Mouse (Mus musculus): ENCODE measurements around the gene Hadha. TPM values are rescaled to one million over a fixed set of nuclear protein-coding genes. Genes with fewer than 3 reads are reported as not detected.

Gene Hadha
- polyA plus RNA-seq, 1 experiment, result 64.9 TPM

- Histone ChIP-seq H3K4me3 (ENCODE audit: insufficient read depth, low read length) (no peak overlapping the region), H3K4me1 (ENCODE audit: control insufficient read depth, insufficient read depth, low read length) (no peaks in the 10 kb centered on the region), H3K27ac (ENCODE audit: insufficient read depth, low read length) (no peak overlapping the region)
- TF ChIP-seq CTCF (IDR thresholded peaks at IDR 0.05; ENCODE audit: extremely low read depth, insufficient read depth, low read length), result no peak
- TF ChIP-seq POLR2A (IDR thresholded peaks at IDR 0.05; ENCODE audit: extremely low read depth, insufficient read depth, low read length), result no peak
Observed at GRCm38 (mm10) chr5:30107611-30108041, 47.3 kb downstream of the Hadha start.

GRCm38 (mm10) chr5:30107186-30107585 is 47.8 kb downstream of the Hadha start:
- H3K4me1 ChIP-seq (ENCODE audit: control insufficient read depth, insufficient read depth, low read length), result no peaks in the 10 kb centered on the region
- no peak overlapping the region for H3K27ac ChIP-seq (ENCODE audit: insufficient read depth, low read length)
- H3K4me3 ChIP-seq (ENCODE audit: insufficient read depth, low read length), result no peak overlapping the region
- TF ChIP-seq POLR2A (IDR thresholded peaks at IDR 0.05; ENCODE audit: extremely low read depth, insufficient read depth, low read length), result no peak
- no peak for TF ChIP-seq CTCF (IDR thresholded peaks at IDR 0.05; ENCODE audit: extremely low read depth, insufficient read depth, low read length)

GRCm38 (mm10) chr5:30106756-30107155 is 48.2 kb downstream of the Hadha start:
- no peak overlapping the region for H3K27ac ChIP-seq (ENCODE audit: insufficient read depth, low read length)

GRCm38 (mm10) chr5:30105668-30106300 is 49.2 kb downstream of the Hadha start, which contains the start of gene 3110082J24Rik:
3110082J24Rik (minus strand) TSS chr5:30106086.
- Histone ChIP-seq H3K4me3 (ENCODE audit: insufficient read depth, low read length) (peak within 1 kb of the TSS; percentile 14), H3K27ac (ENCODE audit: insufficient read depth, low read length) (no peak within 1 kb of the TSS), H3K4me1 (ENCODE audit: control insufficient read depth, insufficient read depth, low read length) (no peaks in the 10 kb centered on the region)
- TF ChIP-seq POLR2A (IDR thresholded peaks at IDR 0.05; ENCODE audit: extremely low read depth, insufficient read depth, low read length), result 0 out of 2 replicates have a peak, but pooled peaks have one; percentile 4
- no peak for TF ChIP-seq CTCF (IDR thresholded peaks at IDR 0.05; ENCODE audit: extremely low read depth, insufficient read depth, low read length)

More at GRCm38 (mm10) chr5:30106756-30107155, 48.2 kb downstream of the Hadha start:
- H3K4me3 ChIP-seq (ENCODE audit: insufficient read depth, low read length), result no peak overlapping the region; the same call in 1 of the 2 replicates
- H3K4me1 ChIP-seq (ENCODE audit: control insufficient read depth, insufficient read depth, low read length), result no peaks in the 10 kb centered on the region
- TF ChIP-seq POLR2A (IDR thresholded peaks at IDR 0.05; ENCODE audit: extremely low read depth, insufficient read depth, low read length) (no peak), CTCF (IDR thresholded peaks at IDR 0.05; ENCODE audit: extremely low read depth, insufficient read depth, low read length) (no peak)

- peak within 1 kb of the TSS; percentile 14 for H3K4me3 ChIP-seq (ENCODE audit: insufficient read depth, low read length)
- no peaks in the 10 kb centered on the region for H3K4me1 ChIP-seq (ENCODE audit: control insufficient read depth, insufficient read depth, low read length)
- TF ChIP-seq CTCF (IDR thresholded peaks at IDR 0.05; ENCODE audit: extremely low read depth, insufficient read depth, low read length) (no peak), POLR2A (IDR thresholded peaks at IDR 0.05; ENCODE audit: extremely low read depth, insufficient read depth, low read length) (no peak)
- no peak within 1 kb of the TSS for H3K27ac ChIP-seq (ENCODE audit: insufficient read depth, low read length)
Observed at GRCm38 (mm10) chr5:30104841-30105667, 49.9 kb downstream of the Hadha start, which contains the start of gene Garem2. Garem2 (plus strand) TSS chr5:30105161.

- TF ChIP-seq POLR2A (IDR thresholded peaks at IDR 0.05; ENCODE audit: extremely low read depth, insufficient read depth, low read length), result no peak
- TF ChIP-seq CTCF (IDR thresholded peaks at IDR 0.05; ENCODE audit: extremely low read depth, insufficient read depth, low read length), result peak; percentile 54
- Histone ChIP-seq H3K4me3 (ENCODE audit: insufficient read depth, low read length) (peak overlapping the region; percentile 14; the same call in 1 of the 2 replicates), H3K27ac (ENCODE audit: insufficient read depth, low read length) (no peak overlapping the region), H3K4me1 (ENCODE audit: control insufficient read depth, insufficient read depth, low read length) (no peaks in the 10 kb centered on the region)
Observed at GRCm38 (mm10) chr5:30104339-30104738, 50.6 kb downstream of the Hadha start.

GRCm38 (mm10) chr5:30103340-30103739 is 51.6 kb downstream of the Hadha start:
- TF ChIP-seq POLR2A (IDR thresholded peaks at IDR 0.05; ENCODE audit: extremely low read depth, insufficient read depth, low read length) (no peak), CTCF (IDR thresholded peaks at IDR 0.05; ENCODE audit: extremely low read depth, insufficient read depth, low read length) (no peak)
- H3K4me1 ChIP-seq (ENCODE audit: control insufficient read depth, insufficient read depth, low read length), result no peaks in the 10 kb centered on the region
- H3K4me3 ChIP-seq (ENCODE audit: insufficient read depth, low read length), result no peak overlapping the region
- no peak overlapping the region for H3K27ac ChIP-seq (ENCODE audit: insufficient read depth, low read length)

GRCm38 (mm10) chr5:30098260-30098659 is 56.7 kb downstream of the Hadha start:
- Histone ChIP-seq H3K4me1 (ENCODE audit: control insufficient read depth, insufficient read depth, low read length) (no peaks in the 10 kb centered on the region), H3K4me3 (ENCODE audit: insufficient read depth, low read length) (no peak overlapping the region), H3K27ac (ENCODE audit: insufficient read depth, low read length) (no peak overlapping the region)
- TF ChIP-seq POLR2A (IDR thresholded peaks at IDR 0.05; ENCODE audit: extremely low read depth, insufficient read depth, low read length) (no peak), CTCF (IDR thresholded peaks at IDR 0.05; ENCODE audit: extremely low read depth, insufficient read depth, low read length) (no peak)

GRCm38 (mm10) chr5:30095731-30096130 is 59.2 kb downstream of the Hadha start:
- Histone ChIP-seq H3K4me1 (ENCODE audit: control insufficient read depth, insufficient read depth, low read length) (no peaks in the 10 kb centered on the region), H3K4me3 (ENCODE audit: insufficient read depth, low read length) (no peak overlapping the region)
- TF ChIP-seq POLR2A (IDR thresholded peaks at IDR 0.05; ENCODE audit: extremely low read depth, insufficient read depth, low read length), result no peak
- TF ChIP-seq CTCF (IDR thresholded peaks at IDR 0.05; ENCODE audit: extremely low read depth, insufficient read depth, low read length), result no peak

More at GRCm38 (mm10) chr5:30095731-30096130, 59.2 kb downstream of the Hadha start:
- H3K27ac ChIP-seq (ENCODE audit: insufficient read depth, low read length), result no peak overlapping the region
